Mouse (Mus musculus): ENCODE results near the gene Olfr466. TPM values are rescaled to one million over a fixed set of nuclear protein-coding genes. Genes with fewer than 3 reads are reported as not detected.

Olfr466 gene
- polyA plus RNA-seq (2017; shearing (Covaris generic)): 0.07 TPM

DNA sequence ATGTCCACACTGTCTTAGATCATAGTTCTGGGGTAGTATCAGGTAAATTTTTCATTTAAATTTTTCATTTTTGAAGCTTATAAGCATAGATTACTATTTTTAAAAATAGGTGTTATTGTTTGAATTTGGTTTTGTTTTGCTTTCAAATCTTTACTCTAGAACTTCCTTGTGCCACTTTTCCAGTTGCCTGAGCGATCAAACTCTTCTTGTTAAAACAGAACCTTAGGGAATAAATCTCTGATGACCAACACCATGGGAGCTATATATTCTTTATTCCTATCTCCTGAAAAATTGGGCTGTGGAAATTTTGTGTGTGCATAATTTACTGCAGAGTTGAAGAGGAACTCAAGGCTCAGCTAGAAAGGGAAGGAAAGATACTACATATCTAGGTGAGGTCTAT, at the start of gene Olfr466:
Olfr466 (plus strand) TSS at position 301 of the 400 bp plus-strand sequence.

GRCm38 (mm10) chr13:65112459-65113110, 37.5 kb upstream of the Olfr466 start, which contains the start of gene Mfsd14b:
Gene Mfsd14b (minus strand): TSS chr13:65112975.

DNA sequence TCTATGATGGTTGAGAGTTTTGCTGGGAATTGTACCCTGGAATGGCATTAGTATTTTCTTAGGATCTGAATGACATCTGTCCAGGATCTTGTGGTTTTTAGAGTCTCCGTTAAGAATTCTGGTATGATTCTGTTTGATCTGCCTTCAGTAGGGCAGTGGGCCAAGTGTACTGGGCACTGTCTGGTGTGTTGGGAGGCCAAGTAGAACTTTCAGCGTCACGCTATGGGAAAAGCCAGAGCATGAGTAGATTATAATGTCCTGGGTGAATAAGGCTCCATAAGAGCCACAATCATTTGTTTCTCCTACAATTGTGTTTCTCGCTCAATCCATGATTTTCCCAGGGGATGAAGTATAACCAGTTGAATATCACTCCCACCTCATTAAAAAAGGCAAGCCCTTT, 12.3 kb upstream of the Olfr466 start, which contains the start of gene Olfr465-ps1:
Olfr465-ps1 (plus strand) TSS at position 301 of the 400 bp plus-strand sequence.

Other genes with a start within 250 kb of the Olfr466 start
- not detected for gene Cntnap3, start 246.3 kb upstream of the Olfr466 start, polyA plus RNA-seq (2017; shearing (Covaris generic))
- not detected for gene Spata31, start 232.8 kb upstream of the Olfr466 start, polyA plus RNA-seq (2017; shearing (Covaris generic))
- gene Spata31d1c, start 117.2 kb upstream of the Olfr466 start, polyA plus RNA-seq (2017; shearing (Covaris generic)): not detected
- gene Prss47, start 97.5 kb upstream of the Olfr466 start, polyA plus RNA-seq (2017; shearing (Covaris generic)): not detected
- 30.9 TPM for gene Mfsd14b, start 37.3 kb upstream of the Olfr466 start, polyA plus RNA-seq (2017; shearing (Covaris generic))
- not detected for gene Olfr465-ps1, start 12.2 kb upstream of the Olfr466 start, polyA plus RNA-seq (2017; shearing (Covaris generic))
- not detected for gene Nlrp4f, start 55.7 kb downstream of the Olfr466 start, polyA plus RNA-seq (2017; shearing (Covaris generic))
- not detected for gene Gm10775, start 109.3 kb downstream of the Olfr466 start, polyA plus RNA-seq (2017; shearing (Covaris generic))
- 18.6 TPM for gene Zfp369, start 128.6 kb downstream of the Olfr466 start, polyA plus RNA-seq (2017; shearing (Covaris generic))